ENCODE assay signal across 34 mouse cellular contexts in the genomic region with DNA sequence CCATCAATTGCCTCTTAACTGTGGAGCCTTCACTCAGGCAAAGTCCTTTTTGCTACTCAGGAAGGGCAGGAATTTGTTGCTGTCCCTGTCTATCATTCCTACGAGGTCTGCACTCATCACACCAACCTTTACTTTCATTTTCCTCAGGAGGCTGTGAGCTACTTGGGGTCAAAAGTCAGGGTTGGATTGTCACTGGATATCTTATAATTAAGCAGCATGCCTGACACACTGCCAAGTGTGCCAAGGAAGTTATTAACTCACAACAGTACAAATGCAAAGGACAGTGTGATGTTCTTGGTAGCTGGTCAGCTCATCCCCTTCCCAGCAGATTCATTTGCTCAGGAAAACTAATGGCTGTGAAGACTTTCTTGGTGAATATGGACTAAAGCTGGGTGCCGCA.
DNase-seq lines count a peak whose midpoint lies in the region; ATAC-seq and TF ChIP-seq lines count a peak whose summit lies in the region.
"Had no signal": no experiment of that assay in that cellular context is flagged by ENCODE, and none has a peak within 500 bp of the region (broad histone marks: within the 10 kb centered on the region; RNA-seq: fewer than 3 reads in every experiment).

No protein-coding gene starts in this region.

- no peaks in the 10 kb centered on the region for H3K36me3 ChIP-seq in kidney, adult 2 months (ENCODE audit: control insufficient read depth, insufficient read depth, low read length)
- no peaks in the 10 kb centered on the region for H3K36me3 ChIP-seq in kidney, embryonic 16.5 days (ENCODE audit: insufficient read depth, low read length)
- H3K36me3 ChIP-seq in midbrain, embryonic 15.5 days (replicated peaks), result no peaks in the 10 kb centered on the region
- H3K36me3 ChIP-seq: embryonic facial prominence, embryonic 13.5 days; G1E; heart, embryonic 13.5 days; hindbrain, embryonic 15.5 days; limb, embryonic 10.5 days; limb, embryonic 15.5 days; liver, embryonic 15.5 days; midbrain, embryonic 10.5 days; neural tube, embryonic 12.5 days had no signal

- no peak overlapping the region for H3K4me2 ChIP-seq in kidney, embryonic 16.5 days (replicated peaks; ENCODE audit: low read depth, low read length)
- no peak overlapping the region for H3K4me2 ChIP-seq in midbrain, embryonic 15.5 days
- H3K4me2 ChIP-seq: embryonic facial prominence, embryonic 13.5 days; heart, embryonic 13.5 days; hindbrain, embryonic 15.5 days; limb, embryonic 15.5 days; liver, embryonic 15.5 days; lung, embryonic 14.5 days; neural tube, embryonic 12.5 days had no signal

- H3K9me3 ChIP-seq in kidney, embryonic 16.5 days (ENCODE audit: low read length), result no peaks in the 10 kb centered on the region
- no peaks in the 10 kb centered on the region for H3K9me3 ChIP-seq in midbrain, embryonic 15.5 days
- H3K9me3 ChIP-seq: embryonic facial prominence, embryonic 13.5 days; heart, embryonic 13.5 days; hindbrain, embryonic 15.5 days; limb, embryonic 10.5 days; limb, embryonic 15.5 days; liver, embryonic 15.5 days; midbrain, embryonic 10.5 days; neural tube, embryonic 12.5 days had no signal

- no peak overlapping the region for H3K4me3 ChIP-seq in kidney, adult 2 months (ENCODE audit: insufficient read depth, low read depth, low read length)
- H3K4me3 ChIP-seq in kidney, embryonic 16.5 days (ENCODE audit: low read length), result no peak overlapping the region
- H3K4me3 ChIP-seq in midbrain, embryonic 15.5 days, result no peak overlapping the region
- H3K4me3 ChIP-seq: embryonic facial prominence, embryonic 13.5 days; erythroblast, embryonic 14.5 days; gastrocnemius, adult 2 months; heart, adult 2 months; heart, embryonic 13.5 days; hindbrain, embryonic 15.5 days; limb, embryonic 10.5 days; limb, embryonic 15.5 days; liver, embryonic 15.5 days; midbrain, embryonic 10.5 days; neural tube, embryonic 12.5 days had no signal

- TF ChIP-seq CTCF in kidney, adult 2 months (conservative IDR thresholded peaks at IDR 0.05; ENCODE audit: insufficient read depth, insufficient read length, low read depth, low read length), result no peak

- H3K27me3 ChIP-seq in kidney, adult 2 months (replicated peaks; ENCODE audit: control insufficient read depth, insufficient read depth, low read length), result no peaks in the 10 kb centered on the region
- no peaks in the 10 kb centered on the region for H3K27me3 ChIP-seq in kidney, embryonic 16.5 days (ENCODE audit: insufficient read depth, low read length)
- no peaks in the 10 kb centered on the region for H3K27me3 ChIP-seq in midbrain, embryonic 15.5 days (replicated peaks)
- H3K27me3 ChIP-seq: embryonic facial prominence, embryonic 13.5 days; heart, embryonic 13.5 days; hindbrain, embryonic 15.5 days; limb, embryonic 15.5 days; liver, embryonic 15.5 days; neural tube, embryonic 12.5 days had no signal

- WGBS in kidney, adult 2 months, result 54% methylated on average over 2 of the region's 2 CpGs
- 69% methylated on average over 2 of the region's 2 CpGs for WGBS in kidney, embryonic 16.5 days
- 83% methylated on average over 2 of the region's 2 CpGs for WGBS in midbrain, embryonic 15.5 days

- no peak for TF ChIP-seq POLR2A in kidney, adult 2 months (IDR thresholded peaks at IDR 0.05; ENCODE audit: low read depth, low read length)

- H3K4me1 ChIP-seq in kidney, adult 2 months (ENCODE audit: control insufficient read depth, insufficient read depth, low read length), result no peaks in the 10 kb centered on the region
- no peaks in the 10 kb centered on the region for H3K4me1 ChIP-seq in kidney, embryonic 16.5 days (ENCODE audit: insufficient read depth, low read length)
- H3K4me1 ChIP-seq in midbrain, embryonic 15.5 days, result no peaks in the 10 kb centered on the region
- H3K4me1 ChIP-seq: embryonic facial prominence, embryonic 13.5 days; heart, embryonic 13.5 days; hindbrain, embryonic 15.5 days; limb, embryonic 10.5 days; limb, embryonic 15.5 days; liver, embryonic 15.5 days; midbrain, embryonic 10.5 days; neural tube, embryonic 12.5 days had no signal

- H3K9ac ChIP-seq in kidney, embryonic 16.5 days (replicated peaks; ENCODE audit: low read length), result no peak overlapping the region
- H3K9ac ChIP-seq in midbrain, embryonic 15.5 days, result no peak overlapping the region
- H3K9ac ChIP-seq: embryonic facial prominence, embryonic 13.5 days; heart, embryonic 13.5 days; hindbrain, embryonic 15.5 days; limb, embryonic 15.5 days; liver, embryonic 15.5 days; lung, embryonic 14.5 days; neural tube, embryonic 12.5 days had no signal

- no peak overlapping the region for H3K27ac ChIP-seq in kidney, adult 2 months (ENCODE audit: insufficient read depth, low read depth, low read length)
- no peak overlapping the region for H3K27ac ChIP-seq in kidney, embryonic 16.5 days (ENCODE audit: low read length)
- H3K27ac ChIP-seq in midbrain, embryonic 15.5 days, result no peak overlapping the region
- H3K27ac ChIP-seq: embryonic facial prominence, embryonic 13.5 days; gastrocnemius, adult 2 months; heart, adult 2 months; heart, embryonic 13.5 days; hindbrain, embryonic 15.5 days; limb, embryonic 10.5 days; limb, embryonic 15.5 days; liver, embryonic 15.5 days; midbrain, embryonic 10.5 days; neural tube, embryonic 12.5 days had no signal

- DNase-seq in kidney, adult 2 months, result peak; percentile 84
- peak; percentile 19 for DNase-seq in adipocyte (ENCODE audit: low spot score)
- DNase-seq in kidney, postnatal 25 days, result peak; percentile 54 to 76
- DNase-seq in embryo, embryonic 9.5 days (ENCODE audit: extremely low spot score), result no peak
- DNase-seq in lung, postnatal 4 days, result no peak
- DNase-seq: adrenal gland, postnatal 14 days; cerebellum, adult 11 months; cerebellum, adult 9-10 months; cerebellum, postnatal 36 days; embryo, embryonic 11 days; gastrocnemius, adult 2 months; gastrocnemius, postnatal 36 days; heart, adult 2 months; heart, postnatal 10 days; layer of hippocampus, postnatal 36 days; lung, embryonic 14.5 days; lung, postnatal 14 days; right cerebral cortex, adult 18-20 months; right cerebral cortex, postnatal 4 days; thymus, adult 2 months; thymus, postnatal 4 days had no signal

- ATAC-seq in kidney, embryonic 16.5 days (ENCODE audit: low FRiP score, low TSS enrichment), result no peak
- no peak for ATAC-seq in midbrain, embryonic 15.5 days (replicated peaks)
- ATAC-seq: midbrain, embryonic 16.5 days had no signal

Comparison
In these comparisons a context has a peak if more than half of its experiments do, and no peak if none do; other contexts are left out.
1. DNase-seq: peak in kidney, adult 2 months (single experiment), adipocyte (single experiment) and kidney, postnatal 25 days (2 of 2); none in embryo, embryonic 9.5 days (single experiment) and lung, postnatal 4 days (0 of 2).